Mouse (Mus musculus): ENCODE results near the gene Wfdc9.

- TF ChIP-seq POLR2A (IDR thresholded peaks at IDR 0.05; ENCODE audit: low read depth, low read length) (no peak), CTCF (conservative IDR thresholded peaks at IDR 0.05 in 1 of 2, IDR thresholded peaks at IDR 0.05 in 1 of 2; ENCODE audit: low read depth in 2 of 2, low read length in 2 of 2) (no peak)
Observed at GRCm38 (mm10) chr2:164615386-164615785, 41.0 kb downstream of the Wfdc9 start.

Measured in CH12.LX (cell line).